Mouse (Mus musculus) liver, adult (tissue): Measurements from ENCODE around the gene Cops4.

Experiments
- GATA4 ChIP-seq: IDR thresholded peaks from 2 replicates; pipeline ENCODE4 v1.6.1; 2014; ENCODE audit warnings: mild to moderate bottlenecking, low read length; ENCODE audit not compliant: insufficient replicate concordance

Gene Cops4

GRCm38 (mm10) chr5:100566798-100567197, 48.7 kb downstream of the Cops4 start:
- TF ChIP-seq GATA4: no peak

DNA sequence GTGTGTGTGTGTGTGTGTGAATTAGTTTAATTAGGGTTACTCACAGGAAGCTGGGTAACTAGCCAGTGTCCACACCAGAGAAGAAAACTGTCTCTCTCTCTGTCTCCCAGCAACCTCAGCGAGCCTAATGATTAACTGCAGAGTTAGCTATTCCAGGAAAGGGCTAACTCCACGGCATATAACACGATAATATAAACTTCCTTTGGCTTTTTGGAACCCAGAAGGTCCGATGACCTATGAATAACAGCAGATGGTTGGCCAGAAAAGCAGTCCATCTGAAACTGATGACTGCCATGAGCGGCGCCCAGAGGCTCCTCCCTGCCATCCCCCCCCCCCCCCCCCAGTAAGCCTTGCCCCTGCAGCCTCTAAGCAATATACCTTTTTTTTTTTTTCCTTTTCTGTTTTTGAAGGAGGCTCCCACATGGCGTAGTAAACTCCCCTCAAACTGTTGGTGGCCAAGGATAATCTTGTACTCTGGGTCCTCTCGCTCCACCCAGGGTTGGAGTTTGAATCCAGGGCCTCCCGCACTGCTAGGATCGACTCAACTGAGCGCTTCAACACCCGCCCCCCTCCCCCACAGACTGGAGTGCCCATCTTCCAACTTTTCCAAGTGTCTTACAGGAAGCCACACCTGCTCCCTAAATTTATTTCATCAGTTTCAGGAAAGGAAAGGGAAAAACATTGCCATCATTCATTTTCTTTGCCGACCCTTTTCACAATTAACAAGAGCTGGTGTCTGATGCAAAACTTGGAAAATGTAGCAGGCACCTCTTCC, 49.3 kb downstream of the Cops4 start:
- TF ChIP-seq GATA4: no peak

- 0 out of 2 replicates have a peak, but pooled peaks have one; percentile 34 for TF ChIP-seq GATA4
Observed at GRCm38 (mm10) chr5:100568177-100568576, 50.1 kb downstream of the Cops4 start.

GRCm38 (mm10) chr5:100568802-100569201, 50.7 kb downstream of the Cops4 start:
- TF ChIP-seq GATA4: no peak

DNA sequence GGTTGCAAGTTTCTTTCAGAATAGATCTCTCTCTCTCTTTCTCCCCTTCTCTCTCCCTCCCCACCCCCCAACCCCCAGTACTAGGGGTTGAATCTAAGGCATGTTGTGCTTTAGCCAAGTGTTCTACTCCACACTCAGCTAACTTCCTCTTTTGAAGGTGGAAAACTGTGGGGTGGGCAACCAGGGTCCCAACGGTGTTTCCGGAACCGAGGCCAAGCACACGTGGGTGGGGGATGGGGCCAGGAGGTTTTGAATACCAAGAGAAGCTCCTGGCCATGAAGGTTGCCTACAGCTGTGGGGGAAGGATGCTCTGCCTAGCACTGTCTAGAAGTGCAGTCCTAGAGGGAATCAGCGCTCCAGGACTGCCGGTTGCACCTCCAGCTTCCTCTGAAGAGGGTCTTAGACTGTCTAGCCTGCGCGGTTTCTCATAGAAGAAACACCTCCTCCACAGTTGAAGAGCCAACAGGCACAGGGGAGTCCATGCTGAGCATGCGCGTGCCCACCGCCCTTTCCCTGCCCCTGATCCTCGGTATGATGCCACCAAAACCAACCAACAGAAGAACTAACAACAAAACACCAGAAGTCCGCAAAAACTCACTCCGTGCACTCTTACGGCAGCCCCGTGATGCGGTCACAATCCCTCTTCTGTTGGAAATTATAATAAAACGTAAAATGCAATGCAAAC, 51.3 kb downstream of the Cops4 start:
- no peak for TF ChIP-seq GATA4

- no peak for TF ChIP-seq GATA4
Observed at GRCm38 (mm10) chr5:100569997-100570595, 52.0 kb downstream of the Cops4 start.

- no peak for TF ChIP-seq GATA4
Observed at GRCm38 (mm10) chr5:100570716-100571115, 52.6 kb downstream of the Cops4 start.

- no peak for TF ChIP-seq GATA4
Observed at GRCm38 (mm10) chr5:100572069-100572468, 54.0 kb downstream of the Cops4 start, which contains the start of gene Plac8. Gene Plac8 (minus strand): TSS chr5:100572245.

DNA sequence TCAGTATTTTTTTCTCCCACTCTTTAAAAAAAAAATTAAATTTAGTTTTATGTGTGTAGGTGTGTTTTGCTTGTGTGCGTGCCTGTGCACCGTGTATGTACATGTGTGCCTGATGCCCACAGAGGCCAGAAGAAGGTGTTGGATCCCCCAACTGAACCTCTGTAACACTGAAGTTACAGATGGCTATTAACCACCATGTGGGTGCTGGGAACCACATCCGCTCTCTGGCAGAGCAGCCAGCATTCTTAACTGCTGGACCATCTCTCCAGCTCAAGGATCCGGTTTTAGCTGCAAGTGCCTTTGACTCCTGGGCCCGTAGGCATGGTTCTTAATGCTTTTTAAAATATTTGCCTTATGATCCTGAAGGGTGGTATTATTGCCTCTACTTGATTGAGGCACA, 55.1 kb downstream of the Cops4 start:
- TF ChIP-seq GATA4: no peak

DNA sequence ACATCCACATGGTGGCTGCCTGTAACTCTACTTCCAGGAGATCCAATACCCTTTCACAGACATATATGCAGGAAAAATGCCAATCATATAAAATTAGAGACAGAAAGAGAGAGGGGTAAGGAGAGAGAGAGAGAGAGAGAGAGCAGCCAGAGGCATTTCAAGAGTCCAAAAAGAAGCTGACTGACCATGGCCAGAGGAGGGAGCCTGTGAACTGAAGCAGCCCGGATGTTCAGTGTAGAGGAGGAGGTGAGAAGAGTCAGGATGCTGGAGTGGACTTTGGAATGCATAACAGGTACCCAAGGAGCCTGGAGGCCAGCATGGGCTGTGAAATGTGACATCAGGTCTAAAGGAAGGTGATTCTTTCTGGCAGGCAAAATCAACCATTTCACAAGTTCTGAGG, 56.7 kb downstream of the Cops4 start:
- TF ChIP-seq GATA4: no peak

GRCm38 (mm10) chr5:100578863-100579411, 60.8 kb downstream of the Cops4 start:
- TF ChIP-seq GATA4: no peak

GRCm38 (mm10) chr5:100581622-100582434, 63.7 kb downstream of the Cops4 start:
- no peak for TF ChIP-seq GATA4

- no peak for TF ChIP-seq GATA4
Observed at GRCm38 (mm10) chr5:100582435-100582826, 64.3 kb downstream of the Cops4 start.

DNA sequence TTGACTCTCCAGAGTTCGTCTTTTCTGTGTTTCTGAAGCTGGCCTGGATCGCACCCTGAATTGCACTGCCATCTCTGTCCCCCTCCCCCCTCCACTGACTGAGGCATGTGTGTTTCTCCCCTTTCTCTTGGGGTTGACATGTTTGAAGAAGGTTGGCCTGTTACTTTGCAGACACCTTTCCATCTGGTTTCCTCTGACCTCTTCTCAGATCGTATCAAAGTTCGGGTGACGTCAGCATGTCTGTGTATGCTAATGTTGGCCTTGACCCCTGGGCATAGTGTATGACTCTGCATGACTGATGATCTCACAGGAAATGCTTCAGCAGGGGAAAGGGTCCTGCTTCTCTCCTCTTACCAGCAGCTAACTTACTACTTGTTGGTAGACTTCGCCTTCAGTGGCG, 65.0 kb downstream of the Cops4 start:
- no peak for TF ChIP-seq GATA4

GRCm38 (mm10) chr5:100585206-100585644, 67.1 kb downstream of the Cops4 start:
- no peak for TF ChIP-seq GATA4
